Mouse (Mus musculus): ENCODE data around the gene Cstad. TPM values are rescaled to one million over a fixed set of nuclear protein-coding genes. Genes with fewer than 3 reads are reported as not detected.

Cstad gene
- polyA plus RNA-seq, 1 experiment from 2014 or later = 1.4 TPM

- Histone ChIP-seq H3K9me3 (replicated peaks; ENCODE audit: control insufficient read depth, low read length) (no peaks in the 10 kb centered on the region), H3K9ac (ENCODE audit: low read length) (peak overlapping the region; percentile 67), H3K27me3 (ENCODE audit: control insufficient read depth, insufficient read depth, low read length) (no peaks in the 10 kb centered on the region), H3K4me2 (ENCODE audit: low read depth, low read length) (peak overlapping the region; percentile 47), H3K4me1 (ENCODE audit: control insufficient read depth, insufficient read depth, low read length) (peaks cover 38% of the 10 kb centered on the region), H3K36me3 (ENCODE audit: control insufficient read depth, insufficient read depth) (no peaks in the 10 kb centered on the region), H3K27ac (ENCODE audit: low read length) (peak overlapping the region; percentile 84), H3K4me3 (ENCODE audit: low read length) (peak overlapping the region; percentile 11)
- peak; percentile 29; the same call in 1 of the 2 replicates for ATAC-seq (replicated peaks; ENCODE audit: extremely low read depth, insufficient read depth, low FRiP score)
- 9% methylated on average over 19 of the region's 20 CpGs for WGBS
Measured at GRCm38 (mm10) chr2:30600965-30601841, 6.4 kb downstream of the Cstad start.

GRCm38 (mm10) chr2:30602451-30602850 is 7.6 kb downstream of the Cstad start:
- Histone ChIP-seq H3K27ac (ENCODE audit: low read length) (no peak overlapping the region), H3K4me2 (ENCODE audit: low read depth, low read length) (no peak overlapping the region), H3K9ac (ENCODE audit: low read length) (no peak overlapping the region), H3K9me3 (replicated peaks; ENCODE audit: control insufficient read depth, low read length) (no peaks in the 10 kb centered on the region), H3K27me3 (ENCODE audit: control insufficient read depth, insufficient read depth, low read length) (no peaks in the 10 kb centered on the region), H3K4me1 (ENCODE audit: control insufficient read depth, insufficient read depth, low read length) (peaks cover 45% of the 10 kb centered on the region), H3K4me3 (ENCODE audit: low read length) (no peak overlapping the region), H3K36me3 (ENCODE audit: control insufficient read depth, insufficient read depth) (no peaks in the 10 kb centered on the region)
- no peak for ATAC-seq (replicated peaks; ENCODE audit: extremely low read depth, insufficient read depth, low FRiP score)

- Histone ChIP-seq H3K27me3 (ENCODE audit: control insufficient read depth, insufficient read depth, low read length) (no peaks in the 10 kb centered on the region), H3K36me3 (ENCODE audit: control insufficient read depth, insufficient read depth) (no peaks in the 10 kb centered on the region), H3K4me3 (ENCODE audit: low read length) (no peak overlapping the region), H3K4me2 (ENCODE audit: low read depth, low read length) (no peak overlapping the region), H3K9ac (ENCODE audit: low read length) (no peak overlapping the region), H3K27ac (ENCODE audit: low read length) (no peak overlapping the region), H3K9me3 (replicated peaks; ENCODE audit: control insufficient read depth, low read length) (no peaks in the 10 kb centered on the region), H3K4me1 (ENCODE audit: control insufficient read depth, insufficient read depth, low read length) (peaks cover 47% of the 10 kb centered on the region)
- ATAC-seq (replicated peaks; ENCODE audit: extremely low read depth, insufficient read depth, low FRiP score) = no peak
- 82% methylated on average over 5 of the region's 5 CpGs for WGBS
Measured at GRCm38 (mm10) chr2:30603731-30604130, 8.9 kb downstream of the Cstad start.

GRCm38 (mm10) chr2:30604880-30605761 is 10.3 kb downstream of the Cstad start:
- H3K9ac ChIP-seq (ENCODE audit: low read length) = peak overlapping the region; percentile 54
- WGBS = 3% methylated on average over 32 of the region's 32 CpGs
- peak overlapping the region; percentile 17 for H3K4me3 ChIP-seq (ENCODE audit: low read length)
- ATAC-seq (replicated peaks; ENCODE audit: extremely low read depth, insufficient read depth, low FRiP score) = peak; percentile 28; the same call in 1 of the 2 replicates
- H3K9me3 ChIP-seq (replicated peaks; ENCODE audit: control insufficient read depth, low read length) = no peaks in the 10 kb centered on the region
- H3K27ac ChIP-seq (ENCODE audit: low read length) = peak overlapping the region; percentile 58
- H3K36me3 ChIP-seq (ENCODE audit: control insufficient read depth, insufficient read depth) = no peaks in the 10 kb centered on the region
- peaks cover 44% of the 10 kb centered on the region for H3K4me1 ChIP-seq (ENCODE audit: control insufficient read depth, insufficient read depth, low read length)
- H3K27me3 ChIP-seq (ENCODE audit: control insufficient read depth, insufficient read depth, low read length) = no peaks in the 10 kb centered on the region
- H3K4me2 ChIP-seq (ENCODE audit: low read depth, low read length) = peak overlapping the region; percentile 57

GRCm38 (mm10) chr2:30605762-30606051 is 10.9 kb downstream of the Cstad start:
- Histone ChIP-seq H3K36me3 (ENCODE audit: control insufficient read depth, insufficient read depth) (no peaks in the 10 kb centered on the region), H3K9me3 (replicated peaks; ENCODE audit: control insufficient read depth, low read length) (no peaks in the 10 kb centered on the region), H3K27me3 (ENCODE audit: control insufficient read depth, insufficient read depth, low read length) (no peaks in the 10 kb centered on the region), H3K9ac (ENCODE audit: low read length) (no peak overlapping the region; the same call in 1 of the 2 replicates), H3K4me3 (ENCODE audit: low read length) (no peak overlapping the region), H3K27ac (ENCODE audit: low read length) (peak overlapping the region; percentile 58), H3K4me1 (ENCODE audit: control insufficient read depth, insufficient read depth, low read length) (peaks cover 38% of the 10 kb centered on the region), H3K4me2 (ENCODE audit: low read depth, low read length) (no peak overlapping the region)
- WGBS = 8% methylated on average over 6 of the region's 6 CpGs
- no peak for ATAC-seq (replicated peaks; ENCODE audit: extremely low read depth, insufficient read depth, low FRiP score)

- no peaks in the 10 kb centered on the region for H3K36me3 ChIP-seq (ENCODE audit: control insufficient read depth, insufficient read depth)
- 33% methylated on average over 23 of the region's 23 CpGs for WGBS
- H3K4me3 ChIP-seq (ENCODE audit: low read length) = no peak overlapping the region
- H3K9ac ChIP-seq (ENCODE audit: low read length) = peak overlapping the region; percentile 38
- no peaks in the 10 kb centered on the region for H3K9me3 ChIP-seq (replicated peaks; ENCODE audit: control insufficient read depth, low read length)
- no peak overlapping the region for H3K27ac ChIP-seq (ENCODE audit: low read length)
- H3K4me1 ChIP-seq (ENCODE audit: control insufficient read depth, insufficient read depth, low read length) = peaks cover 29% of the 10 kb centered on the region
- 0 out of 2 replicates have a peak overlapping the region, but pooled peaks have one; percentile 10 for H3K4me2 ChIP-seq (ENCODE audit: low read depth, low read length)
- H3K27me3 ChIP-seq (ENCODE audit: control insufficient read depth, insufficient read depth, low read length) = no peaks in the 10 kb centered on the region
- ATAC-seq (replicated peaks; ENCODE audit: extremely low read depth, insufficient read depth, low FRiP score) = no peak
Measured at GRCm38 (mm10) chr2:30606621-30607052, 11.8 kb downstream of the Cstad start.

- peaks cover 23% of the 10 kb centered on the region for H3K4me1 ChIP-seq (ENCODE audit: control insufficient read depth, insufficient read depth, low read length)
- WGBS = 73% methylated on average over 8 of the region's 8 CpGs
Measured at GRCm38 (mm10) chr2:30607941-30608340, 13.1 kb downstream of the Cstad start.

GRCm38 (mm10) chr2:30608690-30609201 is 13.9 kb downstream of the Cstad start:
- no peak overlapping the region for H3K9ac ChIP-seq (ENCODE audit: low read length)
- H3K27me3 ChIP-seq (ENCODE audit: control insufficient read depth, insufficient read depth, low read length) = no peaks in the 10 kb centered on the region
- no peak overlapping the region for H3K4me2 ChIP-seq (ENCODE audit: low read depth, low read length)
- ATAC-seq (replicated peaks; ENCODE audit: extremely low read depth, insufficient read depth, low FRiP score) = no peak
- 86% methylated on average over 10 of the region's 10 CpGs for WGBS
- H3K9me3 ChIP-seq (replicated peaks; ENCODE audit: control insufficient read depth, low read length) = no peaks in the 10 kb centered on the region
- H3K27ac ChIP-seq (ENCODE audit: low read length) = no peak overlapping the region
- peaks cover 27% of the 10 kb centered on the region for H3K4me1 ChIP-seq (ENCODE audit: control insufficient read depth, insufficient read depth, low read length)
- H3K36me3 ChIP-seq (ENCODE audit: control insufficient read depth, insufficient read depth) = no peaks in the 10 kb centered on the region
- H3K4me3 ChIP-seq (ENCODE audit: low read length) = no peak overlapping the region

More at GRCm38 (mm10) chr2:30607941-30608340, 13.1 kb downstream of the Cstad start:
- Histone ChIP-seq H3K27ac (ENCODE audit: low read length) (no peak overlapping the region), H3K4me3 (ENCODE audit: low read length) (no peak overlapping the region), H3K27me3 (ENCODE audit: control insufficient read depth, insufficient read depth, low read length) (no peaks in the 10 kb centered on the region), H3K9ac (ENCODE audit: low read length) (no peak overlapping the region), H3K9me3 (replicated peaks; ENCODE audit: control insufficient read depth, low read length) (no peaks in the 10 kb centered on the region), H3K36me3 (ENCODE audit: control insufficient read depth, insufficient read depth) (no peaks in the 10 kb centered on the region), H3K4me2 (ENCODE audit: low read depth, low read length) (no peak overlapping the region)
- ATAC-seq (replicated peaks; ENCODE audit: extremely low read depth, insufficient read depth, low FRiP score) = no peak

All from heart, embryonic 16.5 days (tissue).